Mouse (Mus musculus): Measurements from ENCODE around the gene Mau2.

DNA sequence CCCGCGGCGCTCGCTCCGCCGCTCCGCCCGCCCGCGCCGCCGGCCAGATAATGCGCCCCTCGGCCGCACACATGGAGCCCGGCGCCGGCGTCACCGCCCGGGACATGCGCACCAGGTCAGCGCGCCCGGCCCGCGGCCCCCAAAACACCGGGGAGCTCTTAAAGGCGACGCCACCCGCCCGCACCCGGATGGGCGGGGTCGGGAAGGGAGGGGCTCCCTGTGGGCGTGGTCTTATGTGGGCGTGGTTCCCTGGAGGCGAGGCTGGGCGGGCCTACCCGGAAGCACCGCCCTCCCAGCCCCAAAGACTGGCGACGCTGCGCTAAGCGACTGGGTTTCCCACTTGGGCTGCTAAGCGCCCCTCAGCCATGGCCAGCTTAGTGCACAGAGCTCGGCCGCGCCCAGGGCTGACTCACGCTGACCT is 68.3 kb downstream of the Mau2 start:
- no peak for TF ChIP-seq CTCF (IDR thresholded peaks at IDR 0.05; ENCODE audit: borderline replicate concordance, insufficient read depth, low read length)
- TF ChIP-seq POLR2A (IDR thresholded peaks at IDR 0.05; ENCODE audit: low read depth, low read length): peak; percentile 72

Data from embryonic fibroblast, embryonic 13.5 days (primary cell).